Mouse (Mus musculus) ES-Bruce4 (cell line): ENCODE measurements around the gene Hmox1. TPM values are rescaled to one million over a fixed set of nuclear protein-coding genes. Genes with fewer than 3 reads are reported as not detected.

ENCODE experiments used
- H3K27ac ChIP-seq: 2 replicates; pipeline ENCODE4 v1.5.1; 2012; ENCODE audit warnings: low read length, inconsistent platforms; ENCODE audit not compliant: insufficient read depth
- H3K27me3 ChIP-seq: 2 replicates; pipeline ENCODE4 v1.6.1; 2012; ENCODE audit warnings: mild to moderate bottlenecking, low read length, inconsistent platforms; ENCODE audit not compliant: control insufficient read depth, poor library complexity, insufficient read depth, severe bottlenecking
- H3K36me3 ChIP-seq: 2 replicates; pipeline ENCODE4 v1.6.1; 2012; ENCODE audit warnings: inconsistent platforms, mild to moderate bottlenecking, low read length, moderate library complexity; ENCODE audit not compliant: control insufficient read depth, poor library complexity, insufficient read depth, severe bottlenecking
- H3K4me1 ChIP-seq: one replicate; pipeline ENCODE4 v1.8.1; 2011; ENCODE audit warnings: low read length; ENCODE audit not compliant: control insufficient read depth, insufficient read depth
- H3K4me3 ChIP-seq: 2 replicates; pipeline ENCODE4 v1.5.1; 2011; ENCODE audit warnings: low read depth, mild to moderate bottlenecking, low read length
- H3K9ac ChIP-seq: 2 replicates; pipeline ENCODE4 v1.6.1; 2012; ENCODE audit warnings: low read depth, mild to moderate bottlenecking, inconsistent platforms; ENCODE audit not compliant: poor library complexity, severe bottlenecking
- H3K9me3 ChIP-seq: replicated peaks from 2 replicates; pipeline ENCODE4 v1.6.1; 2012; ENCODE audit warnings: mild to moderate bottlenecking, low read length, inconsistent platforms; ENCODE audit not compliant: control insufficient read depth, poor library complexity, insufficient read depth, severe bottlenecking
- CTCF ChIP-seq: IDR thresholded peaks from one replicate; pipeline ENCODE4 v1.8.1; 2011; ENCODE audit warnings: low read depth, low read length
- EP300 ChIP-seq: IDR thresholded peaks from 2 replicates; pipeline ENCODE4 v1.6.1; 2011; ENCODE audit warnings: low read depth, low read length; ENCODE audit not compliant: insufficient read depth
- POLR2A ChIP-seq: IDR thresholded peaks from one replicate; pipeline ENCODE4 v1.8.1; 2011; ENCODE audit warnings: low read length; ENCODE audit not compliant: insufficient read depth
- polyA plus RNA-seq: library from polyadenylated mRNA; stranded (reverse); fragments of >200 nt; gene quantifications from 2 replicates; pipeline ENCODE4 v1.2.4, GENCODE M21; 2011; ENCODE audit warnings: low read depth; ENCODE audit not compliant: missing spikeins, insufficient read depth, insufficient read length

Hmox1 gene
- polyA plus RNA-seq, 1 experiment = 81.6 TPM

DNA sequence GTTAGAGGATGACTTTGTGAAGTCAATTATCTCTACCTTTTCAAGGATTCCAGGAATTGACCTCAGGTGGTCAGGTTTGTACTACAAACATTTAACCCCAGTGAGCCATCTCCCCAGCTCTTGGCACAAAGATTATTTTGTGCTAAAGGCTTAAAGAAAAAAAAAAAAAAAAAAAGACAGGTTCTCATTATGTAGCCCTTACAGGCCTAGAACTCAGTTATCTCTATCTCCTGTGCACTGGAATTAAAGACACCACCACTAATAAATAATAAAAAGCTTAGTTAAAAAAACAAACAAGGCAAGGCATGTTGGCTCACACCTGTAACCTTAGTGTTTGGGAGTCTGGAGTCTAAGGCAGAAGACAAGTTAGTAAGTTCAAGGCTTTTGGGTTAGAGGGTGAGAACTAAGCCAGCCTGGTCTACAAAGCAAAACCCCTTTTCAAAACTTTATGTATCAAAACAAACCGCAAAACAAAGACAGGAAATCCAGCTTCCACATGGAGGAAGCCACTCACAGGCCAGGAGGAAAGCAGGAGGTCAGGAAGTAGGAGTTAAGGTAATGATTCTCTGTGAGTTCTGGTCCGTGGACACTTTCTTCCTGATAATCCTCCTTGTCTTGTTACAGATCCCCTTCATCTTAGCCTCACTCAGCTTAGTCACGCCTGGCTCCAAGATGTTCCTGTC, 8.9 kb upstream of the Hmox1 start:
- Histone ChIP-seq H3K36me3 (no peaks in the 10 kb centered on the region), H3K9me3 (no peaks in the 10 kb centered on the region), H3K27ac (peak overlapping the region; percentile 70), H3K4me1 (peaks cover 5% of the 10 kb centered on the region), H3K27me3 (no peaks in the 10 kb centered on the region), H3K9ac (no peak overlapping the region), H3K4me3 (no peak overlapping the region)
- no peak for TF ChIP-seq EP300
- TF ChIP-seq POLR2A = no peak
- no peak for TF ChIP-seq CTCF

DNA sequence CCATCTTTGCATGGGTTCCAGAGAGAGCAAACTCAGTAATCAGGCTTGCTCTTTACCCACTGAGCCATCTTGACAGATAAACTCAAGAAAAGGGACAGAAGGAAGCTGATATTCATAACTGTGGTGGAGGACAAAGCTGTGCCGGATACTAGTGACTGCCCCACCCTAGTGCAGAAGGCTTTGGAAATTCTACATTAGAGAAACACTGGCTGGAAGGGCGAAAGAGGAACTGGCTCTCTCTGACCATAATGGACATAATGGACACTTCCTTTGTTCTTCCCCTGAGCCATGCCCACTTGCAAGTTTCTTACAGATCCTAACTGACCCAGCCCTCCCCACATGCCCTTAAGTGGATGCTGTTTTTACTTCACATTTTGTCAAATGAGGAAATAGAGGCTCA, 7.4 kb upstream of the Hmox1 start:
- TF ChIP-seq POLR2A (no peak), EP300 (no peak), CTCF (no peak)
- Histone ChIP-seq H3K27me3 (no peaks in the 10 kb centered on the region), H3K4me1 (peaks cover 5% of the 10 kb centered on the region), H3K4me3 (no peak overlapping the region), H3K9me3 (no peaks in the 10 kb centered on the region), H3K36me3 (no peaks in the 10 kb centered on the region), H3K27ac (no peak overlapping the region; the same call in 1 of the 2 replicates), H3K9ac (no peak overlapping the region)

DNA sequence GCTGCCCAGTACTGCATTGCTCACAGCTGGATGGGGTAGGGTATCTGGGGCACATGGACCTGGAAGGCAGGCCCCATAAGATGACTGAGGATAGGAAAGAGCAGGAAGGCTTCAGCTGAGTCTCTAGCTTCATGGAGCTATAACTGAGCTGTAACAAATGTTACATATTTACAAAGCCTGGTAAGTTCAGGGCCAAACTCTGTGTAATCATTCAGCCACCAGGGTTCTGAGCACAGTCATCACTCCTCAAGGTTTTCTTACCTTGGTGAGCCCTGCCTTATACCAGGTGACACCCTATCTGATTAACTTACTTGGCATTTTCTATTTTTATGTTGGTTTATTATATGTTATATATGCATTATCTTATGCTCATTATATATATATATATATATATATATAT, 6.3 kb upstream of the Hmox1 start:
- Histone ChIP-seq H3K36me3 (no peaks in the 10 kb centered on the region), H3K4me3 (no peak overlapping the region), H3K4me1 (peaks cover 5% of the 10 kb centered on the region), H3K9me3 (no peaks in the 10 kb centered on the region), H3K27me3 (no peaks in the 10 kb centered on the region), H3K9ac (no peak overlapping the region), H3K27ac (no peak overlapping the region)
- no peak for TF ChIP-seq EP300
- TF ChIP-seq CTCF = no peak
- TF ChIP-seq POLR2A = no peak

DNA sequence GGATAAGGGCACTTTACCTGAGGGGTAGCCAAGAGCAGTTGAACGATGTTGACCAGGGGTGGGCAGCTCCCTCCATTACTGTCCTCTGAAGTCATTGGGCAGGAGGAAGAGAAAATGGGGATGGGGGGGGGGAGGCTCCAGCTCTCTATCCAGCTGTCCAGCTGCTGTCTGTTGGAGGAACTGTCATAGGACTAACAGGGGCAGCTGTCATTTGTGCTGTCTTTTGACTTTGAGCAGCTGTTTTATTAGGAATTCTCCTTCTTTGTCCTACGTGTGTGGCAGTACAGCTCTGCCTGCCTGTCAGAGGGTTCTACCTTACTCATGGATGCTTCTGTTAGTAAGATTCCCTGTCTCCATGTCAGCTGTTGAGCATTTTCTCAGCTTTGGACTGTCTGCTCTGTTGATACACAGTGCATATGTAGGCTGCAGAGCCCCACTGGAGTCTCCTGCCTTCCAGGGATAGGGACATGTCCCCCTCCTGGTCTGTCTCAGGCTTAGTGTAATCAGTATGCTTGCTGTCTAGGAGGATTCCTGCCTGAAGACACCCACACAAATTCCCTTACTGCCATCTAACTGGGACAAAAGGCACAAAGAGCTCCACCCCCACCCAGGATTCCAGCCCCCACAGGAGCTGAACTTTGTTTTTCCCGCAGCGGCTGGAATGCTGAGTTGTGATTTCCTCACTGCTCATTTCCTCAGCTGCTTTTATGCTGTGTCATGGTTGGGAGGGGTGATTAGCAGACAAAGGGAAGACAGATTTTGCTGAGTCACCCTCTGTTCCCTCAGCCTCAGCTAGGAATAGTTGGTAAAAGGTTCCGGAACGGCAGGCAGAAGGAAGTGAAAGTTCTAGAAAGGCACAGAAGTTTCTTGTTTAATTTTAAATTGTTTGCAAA, 4.2 kb upstream of the Hmox1 start:
- H3K9ac ChIP-seq = peak overlapping the region; percentile 35; the same call in 1 of the 2 replicates
- TF ChIP-seq EP300 (peak; percentile 67; the same call in 1 of the 2 replicates), CTCF (no peak), POLR2A (no peak)
- no peaks in the 10 kb centered on the region for H3K36me3 ChIP-seq
- H3K27ac ChIP-seq = peak overlapping the region; percentile 90
- H3K9me3 ChIP-seq = no peaks in the 10 kb centered on the region
- H3K27me3 ChIP-seq = no peaks in the 10 kb centered on the region
- H3K4me3 ChIP-seq = no peak overlapping the region
- H3K4me1 ChIP-seq = peaks cover 3% of the 10 kb centered on the region

DNA sequence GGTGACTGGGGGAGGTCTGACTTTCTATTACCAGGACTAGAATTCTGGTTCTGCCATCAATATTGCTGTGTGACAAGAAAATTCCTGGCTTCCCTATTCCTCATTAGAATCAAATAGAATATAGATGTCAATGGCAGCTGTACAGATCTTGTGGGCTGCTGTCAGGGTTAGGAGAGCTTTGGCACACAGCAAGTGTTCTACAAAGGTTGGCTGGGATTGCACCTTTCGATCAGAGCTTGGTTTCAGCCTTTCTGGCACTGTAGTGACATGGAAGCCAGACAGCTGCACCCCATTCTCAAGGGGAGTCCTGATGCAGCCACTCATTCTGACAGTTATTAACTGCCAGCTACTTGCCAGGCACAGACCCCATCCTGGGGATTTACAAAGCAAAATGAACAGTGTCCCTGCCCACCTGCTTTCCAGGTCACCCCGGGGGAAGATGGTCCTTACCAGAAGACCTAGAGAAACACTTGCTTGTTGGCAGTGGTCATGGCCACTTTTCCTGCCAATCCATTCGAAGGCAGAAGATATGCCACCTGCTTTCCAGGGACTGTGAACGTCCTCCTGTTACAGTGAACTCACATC, 2.5 kb upstream of the Hmox1 start:
- no peaks in the 10 kb centered on the region for H3K9me3 ChIP-seq
- no peak overlapping the region for H3K4me3 ChIP-seq
- H3K9ac ChIP-seq = no peak overlapping the region
- H3K27me3 ChIP-seq = no peaks in the 10 kb centered on the region
- TF ChIP-seq POLR2A = no peak
- TF ChIP-seq CTCF = no peak
- no peak for TF ChIP-seq EP300
- H3K36me3 ChIP-seq = peaks cover 4% of the 10 kb centered on the region
- H3K27ac ChIP-seq = no peak overlapping the region
- peaks cover 3% of the 10 kb centered on the region for H3K4me1 ChIP-seq

DNA sequence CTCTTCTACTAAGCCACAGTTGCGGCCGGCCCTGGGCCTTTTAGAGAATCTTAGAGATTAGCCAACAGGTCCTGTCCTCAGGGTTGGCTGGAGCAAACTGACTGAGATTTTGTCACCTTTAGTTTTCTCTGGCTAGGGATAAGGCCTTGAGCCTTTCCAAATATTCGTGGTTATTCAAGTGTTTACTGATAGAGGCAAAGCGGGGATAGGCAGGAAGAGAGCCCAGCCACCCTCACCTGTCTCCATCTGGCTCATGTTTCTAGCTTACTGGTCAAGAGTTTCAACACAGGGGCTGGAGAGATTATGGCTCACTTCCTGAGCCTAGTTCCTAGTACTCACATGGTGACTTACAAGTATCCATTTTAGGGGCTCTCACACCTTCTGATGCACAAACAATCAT, 9.5 kb downstream of the Hmox1 start:
- H3K9ac ChIP-seq = no peak overlapping the region
- peaks cover 30% of the 10 kb centered on the region for H3K36me3 ChIP-seq
- H3K4me1 ChIP-seq = no peaks in the 10 kb centered on the region
- no peaks in the 10 kb centered on the region for H3K27me3 ChIP-seq
- H3K9me3 ChIP-seq = no peaks in the 10 kb centered on the region
- no peak overlapping the region for H3K27ac ChIP-seq
- TF ChIP-seq EP300 (no peak), CTCF (no peak), POLR2A (no peak)
- H3K4me3 ChIP-seq = no peak overlapping the region
